Mouse (Mus musculus) urinary bladder, postnatal 14 days (tissue): ENCODE measurements around the gene Gm20792.
"Not testable (repeated sequence)": the region's sequence is repeated elsewhere in the genome, so short reads cannot be mapped to it uniquely, and the experiment has no call there.

Experiments used
- DNase-seq: peaks from one replicate; pipeline ENCODE4 v3.0.0; 2021; ENCODE audit warnings: low spot score

The Gm20792 gene

GRCm38 (mm10) chrY:48311555-48311954 lies at the start of gene Gm20792:
Gene Gm20792, plus strand, starts transcription at chrY:48311855.
- DNase-seq, result not testable (repeated sequence)
